Mouse (Mus musculus): ENCODE data around the gene Inca1.

DNA sequence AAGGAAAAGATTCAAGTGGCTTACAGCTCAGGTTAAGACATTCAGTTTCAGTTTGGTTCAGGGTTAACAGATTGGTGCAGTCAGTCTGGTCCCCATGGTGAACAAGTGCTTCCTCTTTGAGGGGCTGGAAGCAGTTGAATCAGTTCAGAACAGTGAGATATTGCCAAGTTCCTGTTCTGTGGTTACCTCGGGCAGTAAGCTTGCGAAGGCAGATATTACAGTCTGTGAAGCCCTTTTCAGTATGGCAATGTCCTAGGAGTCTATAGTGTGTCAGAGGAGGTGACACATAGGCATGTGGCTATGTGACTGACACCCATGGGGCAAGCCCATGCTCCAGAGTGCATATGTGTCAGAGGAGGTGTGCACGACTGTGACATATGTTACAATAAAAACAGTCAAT lies 20.6 kb upstream of the Inca1 start:
- no peak for TF ChIP-seq CTCF (IDR thresholded peaks at IDR 0.05; ENCODE audit: control insufficient read depth, insufficient read depth, insufficient replicate concordance, low read depth, low read length)
- no peak for TF ChIP-seq POLR2A (IDR thresholded peaks at IDR 0.05; ENCODE audit: control insufficient read depth, low read depth, low read length)

Measured in testis, adult 2 months (tissue).